Mouse (Mus musculus) mesoderm, embryonic 11.5 days (tissue): ENCODE measurements around the gene Kcnj6.
A peak's percentile ranks its signal among the peaks of the same experiment; 100 is the strongest.

Source experiments
- DNase-seq: peaks from one replicate; pipeline ENCODE4 v3.0.0-alpha.2; 2012; ENCODE audit warnings: low read depth, low spot score

The Kcnj6 gene

DNA sequence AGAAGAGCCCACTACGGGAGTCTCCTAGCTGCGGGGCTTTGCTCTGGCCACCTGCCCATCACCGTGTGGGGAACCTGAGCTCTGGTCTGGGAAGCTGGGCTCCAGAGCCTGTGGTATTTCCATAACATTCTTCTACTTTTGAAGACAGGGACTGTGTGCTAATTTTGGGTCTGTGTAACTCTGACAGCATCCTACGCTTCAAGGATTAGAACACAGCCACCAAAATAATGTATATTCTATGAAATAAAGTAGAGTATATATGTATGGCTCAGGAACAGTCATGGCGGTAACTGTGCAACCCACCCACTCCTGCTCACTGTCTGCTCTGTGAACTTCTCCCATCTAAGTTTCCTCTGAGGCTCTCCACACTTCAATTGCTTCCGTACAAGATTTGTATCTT, 229.9 kb downstream of the Kcnj6 start:
- no peak for DNase-seq

- DNase-seq = no peak
These were observed 232.4 kb downstream of the Kcnj6 start for GRCm38 (mm10) chr16:94765129-94765528.

- DNase-seq = no peak
These were observed 236.8 kb downstream of the Kcnj6 start for GRCm38 (mm10) chr16:94760732-94761131.

GRCm38 (mm10) chr16:94759761-94760160, 237.7 kb downstream of the Kcnj6 start:
- DNase-seq = no peak

DNA sequence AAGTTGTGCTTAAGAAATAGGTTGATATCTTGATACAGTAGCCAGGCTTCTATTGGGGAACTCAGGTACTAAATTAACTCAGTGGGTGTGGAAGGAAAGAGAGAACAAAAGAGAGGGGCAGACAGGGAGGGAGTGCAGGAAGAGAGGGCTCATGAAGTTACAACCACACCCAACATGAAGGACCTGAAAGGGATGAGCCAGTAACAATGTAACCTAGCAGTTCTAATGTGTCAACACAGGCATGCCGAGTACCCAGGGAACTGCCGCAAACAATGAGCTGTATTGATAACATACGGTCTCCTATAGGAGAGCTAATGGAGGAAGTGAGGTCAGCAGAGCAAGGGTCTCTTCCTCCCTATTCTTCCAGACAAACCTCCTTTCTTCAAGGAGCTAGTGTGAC, 238.9 kb downstream of the Kcnj6 start:
- no peak for DNase-seq

- no peak for DNase-seq
These were observed 241.1 kb downstream of the Kcnj6 start for GRCm38 (mm10) chr16:94756352-94756751.

DNA sequence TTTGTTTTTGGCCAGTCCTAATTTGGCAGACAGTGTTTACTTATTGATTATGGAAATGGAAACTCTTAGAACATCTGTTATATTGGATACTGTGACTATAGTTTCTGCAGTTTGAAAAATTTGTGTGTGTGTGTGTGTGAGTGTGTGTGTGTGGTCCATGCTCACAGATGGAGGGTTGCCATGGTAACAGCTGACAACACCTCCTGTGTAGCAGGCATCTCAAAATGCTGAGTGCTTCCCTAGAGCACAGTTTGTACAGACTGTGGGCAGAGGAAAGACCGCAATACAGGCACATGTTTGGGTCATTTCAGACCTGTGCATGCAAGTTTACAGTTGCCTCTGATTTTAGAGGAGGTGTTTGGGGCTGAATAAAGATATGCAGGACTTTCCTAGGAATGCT, 244.0 kb downstream of the Kcnj6 start:
- peak; percentile 66 for DNase-seq

DNA sequence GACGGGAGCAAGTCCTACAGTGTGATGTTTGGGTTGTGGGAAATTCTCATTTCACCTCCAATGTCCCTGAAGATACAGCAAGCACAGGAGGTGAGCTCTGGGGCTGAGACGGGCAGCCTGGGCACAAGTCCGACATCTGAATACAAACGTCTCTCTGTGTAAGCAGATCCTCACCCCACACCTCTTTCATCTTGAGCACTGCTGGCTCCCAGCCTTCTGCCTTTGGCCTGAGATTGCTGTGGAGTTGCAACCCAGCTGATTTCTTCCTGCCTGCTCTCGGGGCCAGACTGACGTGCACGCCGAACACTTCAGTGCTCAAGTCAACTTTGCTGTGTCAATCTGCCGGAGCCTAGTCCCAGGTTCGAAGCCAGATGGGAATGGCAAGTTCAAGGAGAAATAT, 244.7 kb downstream of the Kcnj6 start:
- DNase-seq = no peak

DNA sequence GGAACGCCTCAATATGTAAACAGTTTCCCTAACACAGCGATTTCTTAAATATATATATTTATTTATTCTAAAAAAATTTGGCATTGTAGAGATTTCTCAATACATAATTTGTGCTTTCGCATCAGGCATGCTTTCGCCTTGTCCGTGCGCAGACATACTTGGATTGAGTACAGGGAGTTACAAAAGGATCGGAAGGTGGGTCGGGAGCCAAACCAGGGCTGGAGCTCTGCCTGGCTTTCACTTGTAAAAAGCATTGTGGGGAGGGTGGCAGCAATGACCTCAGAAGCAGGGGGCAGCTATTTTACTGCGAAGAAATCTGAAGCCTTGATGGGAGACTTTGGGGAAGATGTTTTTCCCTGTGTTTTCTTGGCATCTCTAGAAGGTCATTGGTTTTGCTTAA, 252.5 kb downstream of the Kcnj6 start:
- no peak for DNase-seq

DNA sequence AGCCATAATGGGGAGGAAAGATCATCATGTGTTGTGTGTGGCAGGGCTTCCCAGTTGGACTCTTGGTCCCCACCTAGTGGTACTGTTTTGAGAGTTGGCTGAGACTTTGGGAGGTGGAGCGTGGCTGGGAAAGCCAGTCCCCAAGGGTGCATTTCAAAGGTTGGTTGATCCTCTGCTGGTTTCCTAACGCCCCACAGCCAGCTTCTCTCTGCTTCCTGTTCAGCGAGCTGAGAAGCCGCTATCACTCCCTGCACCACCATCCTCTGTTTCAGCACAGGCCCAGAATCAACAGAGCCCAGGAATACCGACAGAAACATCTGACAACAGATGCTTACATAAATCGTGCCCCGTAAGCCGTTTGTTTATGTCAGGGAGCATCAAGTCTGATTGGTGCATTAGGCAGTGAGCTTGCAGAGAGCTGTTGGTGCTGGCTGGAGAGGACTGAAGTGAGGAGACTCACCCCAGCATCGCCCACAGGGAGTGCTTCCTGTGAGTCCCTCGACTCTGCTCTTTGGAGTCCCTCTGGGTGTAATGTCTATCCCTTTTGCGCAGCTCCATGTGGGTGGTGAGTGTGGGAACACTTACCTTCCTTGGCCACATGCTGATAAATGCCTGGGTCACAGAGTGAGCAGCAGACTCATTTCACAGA, 253.5 kb downstream of the Kcnj6 start:
- peak; percentile 67 for DNase-seq

- no peak for DNase-seq
These were observed 260.2 kb downstream of the Kcnj6 start for GRCm38 (mm10) chr16:94737359-94737687.

DNA sequence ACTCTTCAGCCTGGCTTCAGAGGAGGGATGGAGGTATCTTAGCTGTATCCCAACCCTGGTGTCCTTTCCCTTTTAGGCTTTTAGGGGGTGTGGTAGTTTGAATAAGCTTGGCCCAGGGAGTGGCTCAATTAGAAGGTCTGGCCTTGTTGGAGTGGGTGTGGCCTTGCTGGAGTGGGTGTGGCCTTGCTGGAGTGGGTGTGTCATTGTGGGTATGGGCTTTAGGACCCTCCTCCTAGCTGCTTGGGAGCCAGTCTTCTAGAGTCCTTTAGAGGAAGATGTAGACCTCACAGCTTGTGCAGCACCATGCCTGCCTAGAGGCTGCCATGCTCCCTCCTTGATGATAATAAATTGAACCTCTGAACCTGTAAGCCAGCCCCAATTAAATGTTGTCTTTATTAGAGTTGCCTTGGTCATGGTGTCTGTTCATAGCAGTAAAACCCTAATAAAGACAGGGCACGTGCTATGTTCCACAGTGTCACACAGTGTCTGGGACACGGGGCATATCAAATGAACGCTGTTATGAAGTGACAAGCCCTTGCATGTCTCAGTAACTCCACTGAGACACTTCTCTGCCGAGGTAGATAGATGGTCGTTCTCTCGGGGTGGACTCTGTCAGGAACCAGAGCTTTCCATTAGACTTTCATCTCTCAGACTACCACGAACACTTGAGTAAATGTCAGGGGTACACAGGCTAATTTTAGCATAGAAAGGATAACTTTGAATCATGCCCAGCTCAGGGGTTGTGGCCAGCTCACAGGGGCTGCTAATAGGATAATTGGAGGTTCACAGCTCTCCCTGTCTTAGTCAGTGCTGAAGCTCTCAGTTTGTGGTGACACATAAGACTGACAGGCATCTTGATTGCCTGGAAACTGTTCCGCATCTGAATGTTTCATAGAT, 260.8 kb downstream of the Kcnj6 start:
- DNase-seq = no peak

DNA sequence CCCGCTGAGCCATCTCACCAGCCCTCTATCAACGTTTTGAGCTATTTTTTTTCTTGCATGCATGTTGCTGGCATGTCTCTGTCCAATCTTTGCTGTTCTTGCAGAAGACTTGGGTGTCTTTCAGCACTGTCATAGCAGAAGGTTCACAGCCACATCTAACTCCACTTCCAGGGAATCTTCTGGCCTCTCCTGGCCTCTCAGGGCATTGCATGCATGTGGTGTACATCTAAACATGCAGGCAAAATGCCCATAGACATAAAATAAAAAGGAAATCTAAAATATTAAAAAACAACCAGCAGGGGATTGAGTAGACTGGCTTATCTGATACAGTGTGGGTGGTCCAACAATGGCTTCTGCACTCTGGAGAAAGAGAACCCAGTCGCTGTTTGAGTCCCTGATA, 262.0 kb downstream of the Kcnj6 start:
- DNase-seq = no peak

GRCm38 (mm10) chr16:94731027-94731426, 266.5 kb downstream of the Kcnj6 start:
- no peak for DNase-seq

GRCm38 (mm10) chr16:94729236-94729635, 268.3 kb downstream of the Kcnj6 start:
- DNase-seq = no peak

DNA sequence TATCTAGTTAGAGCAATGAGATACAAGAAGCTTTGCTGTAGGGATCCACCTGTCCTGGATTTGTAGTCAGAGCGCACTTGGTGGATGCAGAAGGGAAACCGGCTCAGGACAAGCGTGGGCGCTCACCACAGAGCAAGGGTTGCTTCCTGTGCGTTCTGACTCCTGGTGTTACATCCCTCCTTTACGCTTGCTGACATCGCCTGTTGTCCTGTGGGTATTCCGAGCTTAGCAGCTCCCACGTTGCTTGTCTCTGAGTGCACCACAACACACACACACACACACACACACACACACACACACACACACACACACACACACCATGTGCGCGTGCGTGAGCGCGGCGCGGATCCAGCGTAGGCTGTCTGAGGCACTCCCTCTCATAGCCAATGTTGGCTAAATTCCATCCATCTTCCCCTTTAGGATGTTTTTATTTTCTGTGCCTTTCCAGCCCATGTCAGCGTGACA, 272.7 kb downstream of the Kcnj6 start:
- no peak for DNase-seq

GRCm38 (mm10) chr16:94724061-94724596, 273.4 kb downstream of the Kcnj6 start:
- peak; percentile 88 for DNase-seq

GRCm38 (mm10) chr16:94722936-94723335, 274.6 kb downstream of the Kcnj6 start:
- no peak for DNase-seq

DNA sequence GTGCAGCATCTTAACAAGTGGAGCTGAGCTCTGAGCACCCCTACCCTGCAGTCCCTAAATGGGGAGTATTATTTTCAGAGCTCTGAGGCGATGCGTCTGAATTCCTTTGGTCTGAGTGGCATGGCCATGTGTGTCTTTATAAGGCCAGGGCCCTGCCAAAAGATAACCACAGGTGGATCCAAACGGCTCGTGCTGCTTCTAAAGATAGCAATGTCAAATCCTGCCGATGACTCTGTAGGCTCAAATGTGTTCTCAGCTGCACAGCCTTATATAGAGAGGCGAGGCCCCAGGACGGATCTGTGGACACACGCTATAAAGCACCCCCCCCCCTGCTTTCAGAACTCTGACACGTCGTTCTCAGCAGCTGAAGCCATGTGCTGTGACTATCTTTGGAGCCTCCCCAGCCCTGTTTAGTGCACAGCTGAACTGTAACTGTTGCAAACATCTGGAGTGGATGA, 275.9 kb downstream of the Kcnj6 start:
- DNase-seq = no peak

- DNase-seq = no peak
These were observed 276.9 kb downstream of the Kcnj6 start for GRCm38 (mm10) chr16:94720476-94721153.

- DNase-seq = no peak
These were observed 278.0 kb downstream of the Kcnj6 start for GRCm38 (mm10) chr16:94719488-94719887.

DNA sequence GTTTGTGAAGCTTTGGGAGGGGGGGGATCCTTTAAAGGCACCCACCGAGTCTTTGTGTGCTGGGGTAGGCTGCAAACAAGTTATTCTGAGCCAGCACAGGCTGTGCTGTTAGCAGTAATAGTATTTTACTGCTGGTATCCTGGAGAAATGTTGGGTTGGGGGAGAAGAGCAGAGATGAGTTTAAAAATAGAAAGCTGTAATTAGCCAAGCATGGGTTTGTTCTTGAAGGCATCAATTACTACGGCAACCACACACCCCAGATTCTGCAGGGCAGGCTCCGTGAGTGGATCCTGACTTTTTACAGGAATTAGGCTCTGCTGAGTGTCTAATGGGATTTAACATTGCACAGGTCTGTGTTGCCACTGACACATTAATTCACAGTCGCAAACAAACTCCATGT, 278.6 kb downstream of the Kcnj6 start:
- DNase-seq = no peak
